Mouse (Mus musculus): ENCODE measurements at regions not wholly inside any gene's neighbourhood (a gene's known extent, or its start where the extent isn't known, plus 50 kb on each side); places are given as distances from the start of the nearest gene placed in this dataset.

DNA sequence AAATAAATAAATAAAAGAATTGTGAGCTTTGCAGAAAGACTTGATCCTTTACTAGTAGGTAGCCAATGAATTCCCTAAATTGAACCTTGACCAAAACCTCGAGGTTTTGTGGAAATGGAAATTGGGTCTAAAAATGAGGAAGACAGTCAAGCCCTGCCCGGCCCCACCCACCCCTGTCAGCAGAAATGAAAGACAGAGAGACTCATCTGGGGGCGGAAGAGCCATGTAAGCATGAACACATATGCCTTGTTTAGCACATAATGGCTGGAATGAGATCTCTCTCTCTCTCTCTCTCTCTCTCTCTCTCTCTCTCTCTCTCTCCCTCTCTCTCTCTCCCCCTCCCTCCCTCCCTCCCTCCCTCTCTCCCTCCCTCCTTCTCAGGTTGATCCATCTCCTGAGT, 1451.3 kb upstream of the Gm6569 start:
- TF ChIP-seq CTCF (IDR thresholded peaks at IDR 0.05; ENCODE audit: insufficient read depth, low read length) (no peak), POLR2A (IDR thresholded peaks at IDR 0.05; ENCODE audit: borderline replicate concordance, extremely low read depth, low read depth, low read length) (no peak)

Data from lung, adult 2 months (tissue).